Mouse (Mus musculus) ES-E14 (cell line): ENCODE results near the gene Cmtm2a. TPM values are rescaled to one million over a fixed set of nuclear protein-coding genes. Genes with fewer than 3 reads are reported as not detected.
"Not testable (repeated sequence)": the region's sequence is repeated elsewhere in the genome, so short reads cannot be mapped to it uniquely, and the experiment has no call there.

ENCODE experiments used
- DNase-seq: peaks from one replicate; pipeline ENCODE4 v3.0.0-alpha.2; 2013; ENCODE audit warnings: low read depth, low spot score
- H3K27ac ChIP-seq: 2 replicates; pipeline ENCODE4 v1.5.1; 2012; ENCODE audit warnings: low read depth, mild to moderate bottlenecking, low read length, moderate library complexity, mixed read lengths; ENCODE audit not compliant: poor library complexity, insufficient read depth, severe bottlenecking
- H3K36me3 ChIP-seq: 2 replicates; pipeline ENCODE4 v1.6.1; 2012; ENCODE audit warnings: mild to moderate bottlenecking, low read length, moderate library complexity, mixed read lengths; ENCODE audit not compliant: control insufficient read depth, poor library complexity, insufficient read depth, severe bottlenecking
- H3K4me1 ChIP-seq, 2 experiments: fragments of 150-350 bp in 1 of 2; sonication (generic) in 1 of 2; 2 replicates each; pipeline ENCODE4 v1.6.1; 2012; ENCODE audit warnings: low read length in 2 of 2, mild to moderate bottlenecking in 1 of 2, mixed read lengths in 1 of 2; ENCODE audit not compliant: control insufficient read depth in 2 of 2, insufficient read depth in 2 of 2, poor library complexity in 1 of 2
- H3K4me3 ChIP-seq, 2 experiments: fragments of 150-350 bp in 1 of 2; sonication (generic) in 1 of 2; 2 replicates each; pipeline ENCODE4 v1.5.1; 2012; ENCODE audit warnings: low read length in 2 of 2, low read depth in 1 of 2, mild to moderate bottlenecking in 1 of 2, mixed read lengths in 1 of 2; ENCODE audit not compliant: insufficient read depth in 1 of 2, poor library complexity in 1 of 2, severe bottlenecking in 1 of 2
- H3K9ac ChIP-seq: 2 replicates; pipeline ENCODE4 v1.6.1; 2012; ENCODE audit warnings: low read depth, mild to moderate bottlenecking, low read length, mixed read lengths; ENCODE audit not compliant: poor library complexity, insufficient read depth, severe bottlenecking
- H3K9me3 ChIP-seq: fragments of 150-350 bp; sonication (generic); 2 replicates; pipeline ENCODE4 v1.6.1; 2012; ENCODE audit warnings: low read depth, mild to moderate bottlenecking, low read length; ENCODE audit not compliant: control insufficient read depth, insufficient read depth
- CHD2 ChIP-seq: IDR thresholded peaks from 2 replicates; pipeline ENCODE4 v1.6.1; 2014; ENCODE audit warnings: mild to moderate bottlenecking, low read depth, low read length, inconsistent platforms
- HCFC1 ChIP-seq: IDR thresholded peaks from 2 replicates; pipeline ENCODE4 v1.6.1; 2012; ENCODE audit warnings: low read length, inconsistent platforms, borderline replicate concordance; ENCODE audit not compliant: insufficient read depth
- MAFK ChIP-seq: IDR thresholded peaks from 2 replicates; pipeline ENCODE4 v1.6.1; 2014; ENCODE audit warnings: mild to moderate bottlenecking, low read depth, low read length, inconsistent platforms; ENCODE audit not compliant: insufficient read depth
- ZC3H11A ChIP-seq: IDR thresholded peaks from 2 replicates; pipeline ENCODE4 v1.6.1; 2012; ENCODE audit warnings: low read depth, mild to moderate bottlenecking, inconsistent platforms, low read length, borderline replicate concordance
- ZNF384 ChIP-seq: IDR thresholded peaks from 2 replicates; pipeline ENCODE4 v1.6.1; 2012; ENCODE audit warnings: low read depth, low read length, inconsistent platforms
- in situ Hi-C, 2 experiments: fragments of 600-800 bp; cut with MboI; formaldehyde crosslinking; loops; one replicate each; pipeline ENCODE4 v1.15.1; 2025; ENCODE audit warnings: low sequenced_read_pairs in 2 of 2, inconsistent platforms in 1 of 2; ENCODE audit not compliant: unreplicated experiment in 2 of 2
- total RNA-seq: library from RNA; depleted of rRNA; stranded (reverse); fragments of 300-350 nt; gene quantifications from 2 replicates; pipeline ENCODE4 v1.2.3, GENCODE M21; 2012; rRNA removed

Cmtm2a gene
- not detected in 2 replicates for total RNA-seq

DNA sequence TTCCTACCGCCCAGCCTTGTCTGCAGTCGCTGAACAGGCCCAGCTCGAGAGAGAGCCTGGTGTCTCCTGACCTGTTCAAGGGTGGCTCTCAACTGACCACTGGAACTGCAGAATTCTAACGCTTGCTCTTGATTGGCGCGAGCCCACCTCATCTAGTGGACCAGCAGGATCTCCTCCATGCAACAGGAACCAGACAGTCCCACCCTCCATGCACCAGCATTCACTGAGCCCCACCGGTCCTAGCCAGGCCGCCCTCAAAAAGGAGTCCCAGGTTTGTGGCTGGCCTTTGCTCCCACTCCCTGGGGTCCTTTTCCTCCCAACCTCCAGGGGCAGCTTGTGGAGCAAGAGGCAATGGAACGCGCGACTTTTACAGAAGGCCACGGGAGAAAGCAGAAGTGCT, at the start of gene Cmtm2a:
Cmtm2a (minus strand) TSS at position 101 of the 400 bp plus-strand sequence.
- DNase-seq, H3K4me3 ChIP-seq, H3K36me3 ChIP-seq, H3K9me3 ChIP-seq, H3K4me1 ChIP-seq, H3K9ac ChIP-seq, H3K27ac ChIP-seq, in situ Hi-C loops: not testable (repeated sequence)

DNA sequence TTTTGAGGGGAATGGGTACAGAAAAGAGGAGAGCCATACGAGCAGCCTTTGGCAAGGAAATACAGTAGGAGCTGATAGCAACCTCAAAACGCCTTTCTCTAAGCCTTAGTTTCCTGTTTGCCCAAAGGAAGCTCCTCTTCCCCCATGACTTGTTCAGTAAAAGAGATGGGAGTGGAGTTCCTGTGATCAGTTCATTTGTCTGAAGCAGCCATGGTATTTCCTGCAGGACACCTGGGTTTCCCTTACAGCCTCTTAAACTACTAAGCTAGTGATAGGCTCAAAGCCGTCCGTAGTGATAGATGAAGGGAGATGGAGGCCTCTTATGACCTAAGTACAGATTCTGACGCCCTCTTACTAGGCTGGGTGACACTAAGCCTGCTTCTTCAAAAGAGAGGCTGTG, 49.4 kb upstream of the Cmtm2a start:
- in situ Hi-C loops: no loop called here
- H3K9ac ChIP-seq: no peak overlapping the region

DNA sequence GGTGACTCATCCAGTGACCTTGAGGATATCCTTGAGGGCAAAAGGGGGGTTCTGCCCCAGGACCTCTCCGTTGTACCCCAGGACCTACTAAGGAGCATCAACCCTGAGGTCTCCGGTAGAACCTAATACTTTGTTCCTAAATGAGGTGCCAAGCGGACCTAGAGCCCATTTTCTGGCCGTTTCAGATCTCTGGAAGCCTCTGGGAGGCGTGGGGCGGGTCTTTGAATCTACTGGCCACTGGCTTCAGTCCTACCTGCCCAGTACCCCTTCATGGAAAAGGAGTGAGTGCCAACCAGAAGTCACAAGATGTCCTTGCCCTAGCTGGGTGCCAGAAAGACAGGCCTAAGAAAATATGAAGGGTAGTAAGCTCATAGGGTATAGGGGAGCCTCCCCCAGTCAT, 48.7 kb upstream of the Cmtm2a start:
- in situ Hi-C loops: no loop called here
- Histone ChIP-seq H3K27ac (no peak overlapping the region), H3K4me1 (peaks cover 0 to 13% of the 10 kb centered on the region in 2 experiments; a peak in 2 of 4 replicates), H3K4me3 (peak overlapping the region; percentile 59 to 72; a peak in 3 of 4 replicates), H3K36me3 (no peaks in the 10 kb centered on the region), H3K9me3 (no peaks in the 10 kb centered on the region), H3K9ac (no peak overlapping the region)
- DNase-seq: no peak
- TF ChIP-seq CHD2 (no peak), ZNF384 (no peak), ZC3H11A (no peak), HCFC1 (no peak), MAFK (no peak)

More for the DNA sequence above, 49.4 kb upstream of the Cmtm2a start:
- Histone ChIP-seq H3K36me3 (no peaks in the 10 kb centered on the region), H3K4me3 (no peak overlapping the region), H3K27ac (no peak overlapping the region), H3K4me1 (peaks cover 0 to 15% of the 10 kb centered on the region in 2 experiments; a peak in 2 of 4 replicates), H3K9me3 (no peaks in the 10 kb centered on the region)
- DNase-seq: no peak
- TF ChIP-seq HCFC1: no peak
- no peak for TF ChIP-seq CHD2
- no peak for TF ChIP-seq MAFK
- no peak for TF ChIP-seq ZNF384
- no peak for TF ChIP-seq ZC3H11A

DNA sequence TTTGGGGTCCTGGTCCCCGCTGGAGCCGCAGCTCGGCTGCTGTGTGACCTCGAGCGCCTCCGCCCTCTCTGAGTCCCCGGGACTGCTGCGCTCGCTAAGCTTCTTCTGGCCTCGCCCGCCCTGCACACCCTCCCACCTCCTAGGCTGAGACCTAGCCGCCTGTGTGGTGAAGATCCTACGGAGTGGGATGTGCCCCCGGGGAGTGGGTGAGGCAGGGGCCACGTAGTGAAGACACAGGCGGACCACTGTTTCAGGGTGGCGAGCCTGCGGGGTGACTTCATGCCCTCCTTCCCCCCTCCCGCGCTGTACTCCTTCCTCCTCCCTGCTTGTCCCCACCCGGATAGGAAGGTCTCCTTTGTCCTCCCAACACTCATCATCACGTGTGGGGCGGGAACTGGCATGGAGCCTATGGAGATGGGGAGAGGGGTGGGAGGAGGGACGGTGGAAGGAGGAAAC, 48.2 kb upstream of the Cmtm2a start:
- peaks cover 0 to 13% of the 10 kb centered on the region in 2 experiments; a peak in 2 of 4 replicates for H3K4me1 ChIP-seq
- TF ChIP-seq ZNF384 (no peak), HCFC1 (no peak), CHD2 (no peak), ZC3H11A (no peak), MAFK (no peak)
- no peaks in the 10 kb centered on the region for H3K9me3 ChIP-seq
- in situ Hi-C loops: no loop called here
- no peaks in the 10 kb centered on the region for H3K36me3 ChIP-seq
- no peak overlapping the region for H3K27ac ChIP-seq
- peak overlapping the region; percentile 59 to 72 for H3K4me3 ChIP-seq
- H3K9ac ChIP-seq: peak overlapping the region; percentile 63
- peak; percentile 69 for DNase-seq
